Mouse (Mus musculus) liver, postnatal 0 days (tissue): ENCODE data around the gene C330021F23Rik.
A peak's percentile ranks its signal among the peaks of the same experiment; 100 is the strongest.

Experiments
- CTCF ChIP-seq: sonication (generic); IDR thresholded peaks from 2 replicates; pipeline ENCODE4 v1.5.1; 2016; ENCODE audit warnings: antibody characterized with exemption, low read depth
- EP300 ChIP-seq: IDR thresholded peaks from 2 replicates; pipeline ENCODE4 v1.6.1; 2016; ENCODE audit warnings: antibody characterized with exemption, low read depth, mild to moderate bottlenecking

DNA sequence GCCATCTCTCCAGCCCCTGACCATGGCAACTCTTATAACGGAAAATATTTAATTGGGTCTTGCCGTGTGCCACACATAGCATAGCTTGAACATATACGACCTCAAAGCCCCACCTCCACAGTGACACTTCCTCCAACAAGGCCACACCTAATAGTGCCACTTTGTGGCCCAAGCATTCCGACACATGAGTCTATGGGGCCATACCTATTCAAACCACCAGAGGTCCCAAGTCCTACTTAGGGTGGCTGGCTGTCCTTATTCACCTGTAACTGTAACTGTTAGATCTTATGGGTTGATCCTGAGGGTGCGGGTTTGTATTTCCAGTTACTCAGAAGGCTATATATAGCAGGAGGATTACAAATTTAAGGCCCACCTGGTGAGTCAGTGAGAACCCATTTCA is 60.2 kb downstream of the C330021F23Rik start:
- TF ChIP-seq CTCF (peak; percentile 72), EP300 (no peak)
